Mouse (Mus musculus) lung, postnatal 0 days (tissue): ENCODE results near the gene Gm49601.

Source experiments
- CTCF ChIP-seq: IDR thresholded peaks from 2 replicates; pipeline ENCODE4 v1.5.1; 2016; ENCODE audit warnings: antibody characterized with exemption, mild to moderate bottlenecking
- EP300 ChIP-seq: IDR thresholded peaks from 2 replicates; pipeline ENCODE4 v1.6.1; 2016; ENCODE audit warnings: antibody characterized with exemption, mild to moderate bottlenecking, control low read depth

DNA sequence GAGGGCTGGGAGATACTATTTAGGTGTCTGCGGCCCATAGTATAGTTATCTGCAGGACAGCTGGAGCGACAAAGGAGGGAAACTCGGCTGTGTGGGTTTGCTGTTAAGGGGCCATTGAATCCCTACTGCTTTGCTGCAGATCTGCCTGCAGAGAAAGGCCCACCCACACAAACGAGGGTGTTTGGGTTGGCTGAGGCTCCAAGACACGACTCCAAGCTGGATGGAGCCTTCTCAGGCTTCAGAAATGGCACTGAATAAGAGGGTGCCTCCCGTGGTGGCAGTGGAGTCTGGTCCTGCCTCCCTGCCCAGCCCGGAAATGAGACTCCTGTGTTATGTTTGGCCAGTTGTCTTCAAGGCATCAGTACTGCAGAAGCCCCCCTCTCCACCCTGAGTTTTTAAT is 16.1 kb upstream of the Gm49601 start:
- TF ChIP-seq CTCF (no peak), EP300 (no peak)
